Mouse (Mus musculus): ENCODE results near the gene Ankrd22. TPM values are rescaled to one million over a fixed set of nuclear protein-coding genes. Genes with fewer than 3 reads are reported as not detected.

Ankrd22 gene
- polyA plus RNA-seq, 1 experiment: 0.10 TPM

- TF ChIP-seq POLR2A (IDR thresholded peaks at IDR 0.05; ENCODE audit: borderline replicate concordance, insufficient read depth, low read length): no peak
- TF ChIP-seq CTCF (IDR thresholded peaks at IDR 0.05; ENCODE audit: borderline replicate concordance, insufficient read depth, low read depth, low read length): no peak
- no peak overlapping the region for H3K4me3 ChIP-seq (replicated peaks; ENCODE audit: insufficient read depth, low read depth, low read length)
- DNase-seq: no peak
- no peak overlapping the region for H3K27ac ChIP-seq (ENCODE audit: insufficient read depth, low read length)
- H3K4me1 ChIP-seq (ENCODE audit: control insufficient read depth, insufficient read depth, low read length): no peaks in the 10 kb centered on the region
- H3K27me3 ChIP-seq (ENCODE audit: control insufficient read depth, insufficient read depth, low read length): no peaks in the 10 kb centered on the region
These were observed 91.6 kb downstream of the Ankrd22 start for GRCm38 (mm10) chr19:34074239-34074638.

Other genes with a start within 250 kb of the Ankrd22 start
- gene Lipf, start 204.9 kb downstream of the Ankrd22 start, polyA plus RNA-seq (2012; rRNA removed): not detected in 2 replicates
- gene Lipk, start 157.8 kb downstream of the Ankrd22 start, polyA plus RNA-seq (2012; rRNA removed): not detected in 2 replicates
- not detected in 2 replicates for gene Lipn, start 98.7 kb downstream of the Ankrd22 start, polyA plus RNA-seq (2012; rRNA removed)
- gene Lipm, start 65.1 kb downstream of the Ankrd22 start, polyA plus RNA-seq (2012; rRNA removed): not detected in 2 replicates
- gene Stambpl1, start 26.2 kb upstream of the Ankrd22 start, polyA plus RNA-seq (2012; rRNA removed): 15.8 and 17.9 TPM in 2 replicates
- gene Acta2, start 89.5 kb upstream of the Ankrd22 start, polyA plus RNA-seq (2012; rRNA removed): 22.0 and 28.4 TPM in 2 replicates
- 1.5 and 1.8 TPM in 2 replicates for gene Fas, start 124.6 kb upstream of the Ankrd22 start, polyA plus RNA-seq (2012; rRNA removed)

Data from cerebellum, adult 2 months (tissue).